Mouse (Mus musculus): Measurements from ENCODE around the gene Ccdc62.

DNA sequence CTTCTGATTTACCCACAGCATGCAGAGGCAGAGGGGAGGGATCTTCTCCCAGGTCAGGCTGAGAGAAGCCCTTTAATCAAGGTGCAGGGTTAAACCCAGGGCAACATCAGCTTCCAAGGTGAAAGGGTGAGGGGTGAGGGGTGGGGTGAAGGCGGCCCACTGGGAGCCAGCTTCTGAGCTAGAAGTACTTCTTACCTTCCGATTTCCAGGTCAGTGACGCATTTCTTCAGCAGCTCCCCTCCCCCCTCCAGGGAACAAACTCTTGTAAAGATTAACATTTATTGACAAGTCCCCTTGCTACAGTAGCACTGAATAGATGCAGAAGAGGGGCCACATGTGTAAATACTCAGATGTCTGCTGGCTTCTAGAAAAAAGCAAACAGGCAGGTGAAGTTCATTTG lies 46.8 kb downstream of the Ccdc62 start:
- TF ChIP-seq POLR2AphosphoS2 (IDR thresholded peaks at IDR 0.05; ENCODE audit: insufficient read length, low read depth) (no peak), POLR2A (IDR thresholded peaks at IDR 0.05; ENCODE audit: insufficient read length, low read depth) (no peak), USF1 (IDR thresholded peaks at IDR 0.05; ENCODE audit: low read depth) (no peak), REST (IDR thresholded peaks at IDR 0.05; ENCODE audit: insufficient read depth, insufficient read length) (no peak), MAX (IDR thresholded peaks at IDR 0.05; ENCODE audit: low read depth) (no peak), TCF12 (IDR thresholded peaks at IDR 0.05; ENCODE audit: insufficient read depth, poor library complexity, severe bottlenecking) (no peak), CEBPB (IDR thresholded peaks at IDR 0.05; ENCODE audit: insufficient read depth, poor library complexity, severe bottlenecking) (no peak)

All from myocyte (in vitro differentiated cells).